Mouse (Mus musculus) spleen, postnatal 10 days (tissue): Measurements from ENCODE around the gene Nrxn2.

Experiments
- DNase-seq, 2 experiments: peaks; one replicate each; pipeline ENCODE4 v3.0.0; 2021 to 2022; ENCODE audit warnings: low spot score in 2 of 2

Gene Nrxn2

DNA sequence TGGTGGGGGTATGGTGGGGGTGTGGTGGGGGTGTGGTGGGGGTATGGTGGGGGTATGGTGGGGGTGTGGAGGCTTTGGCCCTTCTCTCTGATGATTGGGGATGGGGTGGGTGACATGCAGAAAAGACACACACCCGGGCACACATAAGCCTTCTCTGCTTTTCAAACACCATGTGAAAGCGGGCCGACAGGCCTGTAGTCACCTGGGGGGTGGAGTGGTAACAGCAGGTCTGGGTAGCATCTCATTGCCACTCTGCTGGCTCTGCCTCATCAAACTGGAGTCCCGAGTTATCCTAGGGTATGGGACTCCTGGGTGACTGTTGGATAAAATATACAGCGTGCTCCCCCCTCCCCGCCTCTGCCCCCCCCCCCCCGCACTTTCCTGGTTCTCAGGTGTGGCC lies 75.5 kb downstream of the Nrxn2 start:
- no peak for DNase-seq

GRCm38 (mm10) chr19:6494504-6495170 lies 76.1 kb downstream of the Nrxn2 start:
- no peak for DNase-seq

- DNase-seq = no peak
Measured at GRCm38 (mm10) chr19:6495714-6496113, 77.2 kb downstream of the Nrxn2 start.

GRCm38 (mm10) chr19:6496462-6497149 lies 78.1 kb downstream of the Nrxn2 start:
- no peak for DNase-seq

DNA sequence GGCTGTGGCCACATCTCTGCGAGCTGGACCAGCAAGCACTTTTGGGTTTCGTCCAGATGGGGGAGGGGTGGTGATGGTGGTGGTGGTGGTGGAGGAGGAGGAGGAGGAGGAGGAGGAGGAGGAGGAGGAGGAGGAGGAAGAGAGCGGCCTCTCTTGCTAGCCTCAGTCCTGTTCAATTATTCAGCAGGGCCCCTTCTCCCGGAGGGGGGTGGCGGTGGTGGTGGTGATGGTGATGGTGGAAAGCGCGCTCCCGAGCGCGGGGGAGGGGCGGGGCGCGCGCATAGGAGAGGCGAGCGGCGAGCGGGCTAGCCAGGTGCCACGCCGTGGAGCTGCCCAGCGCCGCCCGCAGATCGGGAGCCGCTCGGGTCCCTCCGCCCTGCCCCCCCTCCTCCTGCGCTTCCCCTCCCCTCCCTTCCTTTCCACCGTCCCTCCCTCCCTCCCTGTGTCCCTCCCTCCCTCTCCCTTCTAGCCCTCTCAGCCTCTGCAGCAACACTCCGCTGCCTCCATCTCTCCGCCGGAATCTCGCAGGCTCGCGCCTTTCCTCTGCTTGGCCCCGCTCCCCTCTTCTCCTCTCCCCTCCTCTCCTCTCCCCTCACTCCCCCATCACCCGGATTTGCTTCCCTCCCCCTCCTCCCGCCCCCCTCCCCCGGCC lies 78.7 kb downstream of the Nrxn2 start:
- no peak for DNase-seq

GRCm38 (mm10) chr19:6497803-6498202 lies 79.3 kb downstream of the Nrxn2 start:
- DNase-seq = no peak

- no peak for DNase-seq
Measured at GRCm38 (mm10) chr19:6498350-6499131, 80.0 kb downstream of the Nrxn2 start.

- no peak for DNase-seq
Measured at GRCm38 (mm10) chr19:6499860-6500635, 81.5 kb downstream of the Nrxn2 start.

GRCm38 (mm10) chr19:6500636-6501025 lies 82.1 kb downstream of the Nrxn2 start:
- DNase-seq = no peak

- DNase-seq = no peak
Measured at GRCm38 (mm10) chr19:6502035-6502541, 83.6 kb downstream of the Nrxn2 start.

GRCm38 (mm10) chr19:6502543-6503319 lies 84.2 kb downstream of the Nrxn2 start:
- peak in 1 of 2 experiments; percentile 49 for DNase-seq

DNA sequence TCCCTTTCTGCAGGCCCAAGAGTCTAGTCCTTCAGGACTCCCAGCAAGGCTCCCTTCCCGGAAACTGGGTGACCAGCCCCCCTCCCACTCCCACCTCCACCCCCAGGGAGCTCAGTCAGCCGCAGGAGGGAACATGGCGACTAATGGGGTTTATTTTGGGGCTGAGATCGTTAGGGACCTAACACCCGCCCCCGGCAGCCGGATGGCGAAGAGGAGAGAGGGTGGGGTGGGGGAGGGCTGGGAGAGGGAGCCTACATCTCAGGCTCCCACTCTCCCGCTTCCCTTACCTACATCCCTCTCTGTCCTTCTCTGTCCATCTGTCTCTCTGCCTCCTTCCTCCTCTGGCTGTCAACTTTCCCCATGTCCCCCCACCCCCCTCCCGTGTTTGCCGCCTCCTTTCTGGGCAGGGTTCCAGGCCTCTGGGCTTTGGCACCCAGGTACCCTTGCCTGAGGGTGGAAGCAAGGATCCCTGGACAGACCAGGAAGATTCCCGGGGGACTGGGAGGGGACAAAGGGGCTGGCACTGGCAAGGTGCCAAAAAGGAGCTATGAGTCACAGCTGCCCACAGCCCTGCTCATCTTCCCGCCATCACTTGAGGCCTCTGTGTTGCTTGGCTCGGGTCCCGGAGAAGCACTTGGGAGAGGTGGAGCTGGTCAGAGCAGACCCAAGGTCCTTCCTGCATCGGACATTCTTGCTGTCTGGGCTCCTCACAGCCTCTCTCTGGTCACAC lies 85.6 kb downstream of the Nrxn2 start:
- DNase-seq = no peak

- DNase-seq = no peak
Measured at GRCm38 (mm10) chr19:6504656-6505045, 86.1 kb downstream of the Nrxn2 start.

GRCm38 (mm10) chr19:6507393-6507792 lies 88.9 kb downstream of the Nrxn2 start:
- no peak for DNase-seq

- DNase-seq = no peak
Measured at GRCm38 (mm10) chr19:6509881-6510280, 91.3 kb downstream of the Nrxn2 start.

- no peak for DNase-seq
Measured at GRCm38 (mm10) chr19:6510546-6510945, 92.0 kb downstream of the Nrxn2 start.

DNA sequence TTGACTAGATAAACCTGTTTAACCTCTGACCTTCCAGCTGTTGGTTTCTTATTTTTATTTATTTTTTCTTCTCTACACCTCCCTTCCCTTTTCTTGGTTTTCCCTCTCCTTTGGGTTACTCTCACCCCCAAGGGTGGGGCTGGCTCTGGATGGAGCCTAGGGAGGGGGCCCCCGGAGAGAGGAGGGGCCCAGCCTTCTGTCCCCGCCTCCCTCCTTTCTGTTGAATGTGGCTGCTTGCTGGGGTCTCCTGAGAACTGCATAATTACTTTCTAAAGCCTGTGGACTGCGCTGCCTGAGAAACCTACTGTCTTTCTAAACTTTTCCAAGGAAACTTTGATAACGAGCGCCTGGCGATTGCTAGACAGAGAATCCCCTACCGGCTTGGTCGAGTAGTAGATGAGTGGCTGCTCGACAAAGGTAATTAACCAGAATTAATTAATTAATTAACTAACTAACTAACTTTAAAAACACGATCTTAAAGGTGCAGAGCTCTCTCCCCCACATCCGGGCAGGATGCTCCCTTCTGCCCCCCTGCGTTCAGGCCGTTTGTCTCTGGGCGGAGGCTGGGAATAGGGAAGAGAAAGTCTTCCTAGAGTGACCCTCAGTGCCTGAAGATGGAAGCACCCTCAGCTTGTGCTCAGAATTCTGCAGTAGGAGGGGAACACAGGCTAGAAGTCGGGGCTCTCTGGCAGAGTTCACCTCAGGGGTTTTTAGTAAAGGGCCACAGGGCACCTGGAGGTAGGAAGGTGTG lies 95.0 kb downstream of the Nrxn2 start:
- no peak for DNase-seq

GRCm38 (mm10) chr19:6514940-6515339 lies 96.4 kb downstream of the Nrxn2 start:
- DNase-seq = no peak

DNA sequence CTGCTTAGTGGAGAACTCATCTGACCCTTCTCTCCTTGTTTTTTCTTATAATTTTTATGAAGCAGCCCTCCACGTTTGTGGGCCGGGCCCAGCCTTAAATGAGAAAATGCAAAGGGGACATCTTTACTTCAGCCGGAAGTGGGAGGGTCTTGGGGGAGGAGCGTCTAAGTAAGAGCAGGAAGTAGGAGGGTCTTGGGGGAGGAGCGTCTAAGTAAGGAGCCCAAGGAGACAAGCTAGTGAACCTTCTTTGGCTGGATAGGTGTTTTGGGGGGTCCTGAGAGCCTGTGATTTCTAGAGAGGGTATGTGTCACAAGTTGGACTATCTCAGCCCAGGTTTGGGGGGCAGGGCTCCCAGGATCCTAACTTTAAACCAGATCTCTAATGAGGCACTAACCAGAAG lies 96.9 kb downstream of the Nrxn2 start:
- DNase-seq = no peak
